Mouse (Mus musculus): Measurements from ENCODE around the gene Cxcl1.

DNA sequence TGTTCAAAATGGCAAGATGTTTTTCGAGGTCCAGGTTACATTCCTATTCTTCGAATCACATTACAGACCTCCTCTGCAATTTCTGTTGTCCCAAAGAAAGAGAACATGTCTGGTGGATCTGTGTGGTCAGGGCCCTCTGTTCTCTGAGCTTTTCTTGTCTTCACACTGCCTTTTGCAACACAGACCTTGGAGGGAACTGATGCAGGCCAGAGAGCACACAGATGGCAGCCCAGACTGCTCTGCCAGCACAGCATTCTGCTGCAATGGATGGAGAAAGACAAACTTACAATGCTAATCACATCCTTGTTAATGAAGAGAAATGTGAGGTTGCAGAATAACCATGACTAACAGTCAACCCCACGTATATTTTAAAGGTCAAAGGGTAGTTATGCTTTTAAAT lies 32.0 kb upstream of the Cxcl1 start:
- TF ChIP-seq CTCF (IDR thresholded peaks at IDR 0.05; ENCODE audit: control insufficient read depth, insufficient read depth, insufficient replicate concordance, low read depth, low read length) (no peak), POLR2A (IDR thresholded peaks at IDR 0.05; ENCODE audit: control insufficient read depth, low read depth, low read length) (no peak)

Measured in testis, adult 2 months (tissue).